Mouse (Mus musculus): ENCODE measurements at regions not wholly inside any gene's neighbourhood (a gene's known extent, or its start where the extent isn't known, plus 50 kb on each side); places are given as distances from the start of the nearest gene placed in this dataset.

DNA sequence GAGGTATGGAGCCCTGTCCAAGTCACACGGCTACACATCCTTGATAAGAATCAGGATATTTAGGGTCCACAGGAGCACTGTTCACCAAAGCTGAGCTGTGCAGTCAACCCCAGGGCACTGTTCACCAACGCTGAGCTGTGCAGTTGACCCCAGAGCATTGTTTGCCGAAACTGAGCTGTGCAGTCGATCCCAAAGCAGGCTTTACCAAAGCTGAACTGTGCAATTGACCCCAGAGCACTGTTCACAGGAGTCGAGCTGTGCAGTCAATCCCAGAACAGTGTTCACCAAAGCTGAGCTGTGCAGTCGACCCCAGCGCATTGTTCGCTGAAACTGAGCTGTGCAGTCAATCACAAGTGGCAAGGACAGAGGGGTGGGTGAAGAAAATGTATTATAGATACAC lies 236.0 kb downstream of the 3110018I06Rik start:
- Histone ChIP-seq H3K27me3 (replicated peaks) (no peaks in the 10 kb centered on the region), H3K27ac (replicated peaks) (no peak overlapping the region), H3K9me3 (replicated peaks) (no peaks in the 10 kb centered on the region), H3K4me2 (no peak overlapping the region), H3K9ac (replicated peaks) (no peak overlapping the region), H3K4me1 (peaks cover 15% of the 10 kb centered on the region; the same call in 1 of the 2 replicates), H3K36me3 (no peaks in the 10 kb centered on the region), H3K4me3 (replicated peaks) (no peak overlapping the region)
- WGBS, result 33% methylated on average over 8 of the region's 8 CpGs
- no peak for ATAC-seq (ENCODE audit: low FRiP score)

DNA sequence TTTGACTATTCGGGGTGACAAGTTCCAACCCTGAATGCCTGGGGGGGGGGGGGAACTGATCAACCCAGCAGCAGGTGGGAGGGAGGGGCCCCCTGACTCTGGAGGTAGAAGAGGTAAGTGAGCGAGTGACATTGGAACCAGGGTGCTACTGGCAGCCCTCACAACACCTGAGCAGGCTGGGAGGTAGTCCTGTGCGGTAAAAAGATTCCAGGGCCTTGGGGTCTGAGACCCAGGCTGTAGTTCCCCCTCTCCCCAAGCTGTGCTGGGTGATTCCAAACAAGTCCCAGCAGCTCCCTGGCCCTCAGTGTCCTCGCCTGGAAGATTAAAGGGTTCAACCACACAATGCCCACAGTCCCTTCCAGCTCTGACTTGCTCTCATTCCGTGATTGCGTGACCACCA lies 240.4 kb downstream of the 3110018I06Rik start:
- no peaks in the 10 kb centered on the region for H3K36me3 ChIP-seq
- H3K4me1 ChIP-seq, result peaks cover 8% of the 10 kb centered on the region; the same call in 1 of the 2 replicates
- H3K4me3 ChIP-seq (replicated peaks), result no peak overlapping the region
- no peak overlapping the region for H3K9ac ChIP-seq (replicated peaks)
- 83% methylated on average over 6 of the region's 6 CpGs for WGBS
- no peak overlapping the region for H3K27ac ChIP-seq (replicated peaks)
- H3K27me3 ChIP-seq (replicated peaks), result no peaks in the 10 kb centered on the region
- H3K9me3 ChIP-seq (replicated peaks), result no peaks in the 10 kb centered on the region
- H3K4me2 ChIP-seq, result no peak overlapping the region
- no peak for ATAC-seq (ENCODE audit: low FRiP score)

DNA sequence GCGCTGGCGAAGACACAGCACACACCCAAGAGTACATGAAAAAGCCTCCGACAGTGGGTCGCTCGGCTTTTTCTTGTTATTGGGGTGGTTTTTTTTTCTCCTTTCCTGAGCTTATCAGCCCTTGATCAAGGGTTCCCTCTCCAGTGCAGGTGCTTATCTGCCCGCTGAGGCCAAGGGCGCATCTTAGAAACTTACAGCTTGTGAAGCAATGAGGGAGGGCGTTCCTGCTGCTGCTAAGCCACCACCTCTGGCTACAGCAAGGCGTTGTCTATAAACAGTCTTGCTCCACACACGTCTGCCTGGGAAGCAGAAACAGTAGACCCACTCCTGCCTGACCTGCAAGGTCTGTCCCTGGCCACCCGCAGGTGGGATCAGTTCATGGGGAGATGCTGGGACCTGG lies 240.9 kb downstream of the 3110018I06Rik start:
- H3K4me3 ChIP-seq (replicated peaks), result no peak overlapping the region
- no peak for ATAC-seq (ENCODE audit: low FRiP score)
- H3K27me3 ChIP-seq (replicated peaks), result no peaks in the 10 kb centered on the region
- H3K36me3 ChIP-seq, result no peaks in the 10 kb centered on the region
- H3K4me1 ChIP-seq, result peaks cover 3% of the 10 kb centered on the region; the same call in 1 of the 2 replicates
- H3K9me3 ChIP-seq (replicated peaks), result no peaks in the 10 kb centered on the region
- WGBS, result 90% methylated on average over 11 of the region's 11 CpGs
- H3K4me2 ChIP-seq, result no peak overlapping the region
- no peak overlapping the region for H3K9ac ChIP-seq (replicated peaks)
- H3K27ac ChIP-seq (replicated peaks), result no peak overlapping the region

DNA sequence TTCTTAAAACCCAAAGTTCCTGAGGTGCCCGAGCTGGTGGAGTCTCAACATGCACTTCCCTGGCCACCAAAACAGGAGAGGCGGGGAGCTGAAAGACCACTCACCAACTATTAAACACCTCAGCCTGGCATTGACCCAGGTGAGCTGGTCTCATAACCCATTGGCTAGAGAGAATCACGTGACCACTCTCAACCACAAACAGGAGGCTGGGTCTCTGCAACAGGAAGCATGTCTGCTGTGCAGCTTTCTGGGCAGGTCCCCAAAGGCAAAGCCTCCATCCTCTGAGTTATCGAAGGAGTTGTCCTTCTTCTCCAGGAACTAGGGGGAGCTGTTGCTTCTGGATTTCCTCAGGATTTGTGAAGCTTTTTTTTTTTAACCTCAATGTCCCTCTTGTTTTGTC lies 242.5 kb downstream of the 3110018I06Rik start:
- H3K36me3 ChIP-seq, result no peaks in the 10 kb centered on the region
- H3K9ac ChIP-seq (replicated peaks), result no peak overlapping the region
- no peak overlapping the region for H3K4me2 ChIP-seq
- WGBS, result 84% methylated on average over 4 of the region's 4 CpGs
- no peak overlapping the region for H3K4me3 ChIP-seq (replicated peaks)
- no peak for ATAC-seq (ENCODE audit: low FRiP score)
- no peaks in the 10 kb centered on the region for H3K9me3 ChIP-seq (replicated peaks)
- no peak overlapping the region for H3K27ac ChIP-seq (replicated peaks)
- no peaks in the 10 kb centered on the region for H3K27me3 ChIP-seq (replicated peaks)
- H3K4me1 ChIP-seq, result no peaks in the 10 kb centered on the region

DNA sequence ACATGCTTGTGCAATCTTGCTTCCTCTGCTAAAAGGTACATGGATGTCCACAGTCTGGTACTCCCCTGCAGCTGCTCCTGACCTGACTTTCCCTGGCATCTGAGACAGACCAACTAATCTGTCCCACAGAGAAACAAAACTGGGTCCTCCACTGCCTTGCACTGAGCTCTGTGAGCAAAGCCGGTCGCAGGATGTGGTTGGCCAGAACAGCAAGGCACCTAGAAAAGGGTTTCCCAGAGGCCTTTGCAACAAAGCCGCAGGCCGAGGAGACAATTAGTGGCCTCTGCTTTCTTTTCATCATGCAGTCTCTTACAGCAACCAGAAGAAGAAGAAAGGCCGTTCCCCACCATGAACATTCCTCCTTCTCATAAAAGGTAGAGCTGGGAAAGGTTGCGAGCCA lies 246.1 kb downstream of the 3110018I06Rik start:
- Histone ChIP-seq H3K4me3 (replicated peaks) (no peak overlapping the region), H3K4me1 (no peaks in the 10 kb centered on the region), H3K9ac (replicated peaks) (no peak overlapping the region), H3K27ac (replicated peaks) (no peak overlapping the region), H3K4me2 (no peak overlapping the region), H3K36me3 (no peaks in the 10 kb centered on the region), H3K9me3 (replicated peaks) (no peaks in the 10 kb centered on the region), H3K27me3 (replicated peaks) (no peaks in the 10 kb centered on the region)
- no peak for ATAC-seq (ENCODE audit: low FRiP score)
- 85% methylated on average over 6 of the region's 6 CpGs for WGBS

DNA sequence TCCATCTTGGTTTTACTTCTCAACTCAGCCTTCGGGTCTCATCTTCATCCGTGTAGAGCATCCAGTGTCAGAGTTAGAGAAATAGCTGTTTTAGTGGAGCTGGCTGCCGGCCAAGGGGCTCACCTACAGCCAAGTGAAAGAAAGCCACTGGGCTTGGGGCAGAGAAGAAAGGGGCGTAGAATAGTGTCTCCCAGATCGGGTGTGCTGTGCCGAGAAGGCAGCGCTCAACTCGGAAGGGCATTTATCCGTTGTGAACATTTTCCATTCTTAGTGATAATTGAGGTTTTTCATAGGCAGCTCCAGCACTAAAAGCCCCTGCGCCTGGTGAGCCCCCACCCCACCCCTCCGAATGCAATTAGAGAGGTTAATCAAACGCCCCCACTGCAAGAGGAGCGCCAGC lies 254.2 kb downstream of the 3110018I06Rik start:
- no peaks in the 10 kb centered on the region for H3K27me3 ChIP-seq (replicated peaks)
- H3K4me1 ChIP-seq, result peaks cover 4% of the 10 kb centered on the region; the same call in 1 of the 2 replicates
- H3K36me3 ChIP-seq, result no peaks in the 10 kb centered on the region
- H3K4me3 ChIP-seq (replicated peaks), result no peak overlapping the region
- H3K9ac ChIP-seq (replicated peaks), result no peak overlapping the region
- H3K9me3 ChIP-seq (replicated peaks), result no peaks in the 10 kb centered on the region
- ATAC-seq (ENCODE audit: low FRiP score), result no peak
- H3K4me2 ChIP-seq, result no peak overlapping the region
- H3K27ac ChIP-seq (replicated peaks), result no peak overlapping the region
- 47% methylated on average over 13 of the region's 13 CpGs for WGBS

DNA sequence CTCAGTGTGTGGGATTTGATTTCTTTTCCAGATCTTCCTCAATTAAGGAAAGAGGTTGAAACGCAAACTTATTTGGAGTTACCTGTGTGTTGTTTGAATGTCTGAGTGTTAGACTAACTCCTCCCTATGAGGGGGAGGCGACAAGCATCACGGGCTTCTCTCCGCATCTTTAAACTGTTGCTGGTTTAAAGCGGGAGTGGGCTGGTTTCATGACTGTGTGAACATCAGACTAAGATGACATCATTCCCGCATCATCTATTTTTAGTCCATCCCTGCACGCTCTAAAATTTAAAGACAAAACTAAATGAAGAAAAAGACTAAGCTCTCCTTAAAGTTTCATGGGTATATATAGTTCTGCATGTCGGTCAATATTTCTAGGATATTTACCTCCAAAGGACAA lies 256.4 kb downstream of the 3110018I06Rik start:
- Histone ChIP-seq H3K4me3 (replicated peaks) (no peak overlapping the region), H3K4me2 (no peak overlapping the region), H3K9me3 (replicated peaks) (no peaks in the 10 kb centered on the region), H3K9ac (replicated peaks) (no peak overlapping the region), H3K4me1 (peaks cover 4% of the 10 kb centered on the region; the same call in 1 of the 2 replicates), H3K27me3 (replicated peaks) (no peaks in the 10 kb centered on the region), H3K27ac (replicated peaks) (no peak overlapping the region), H3K36me3 (no peaks in the 10 kb centered on the region)
- ATAC-seq (ENCODE audit: low FRiP score), result no peak
- 94% methylated on average over 8 of the region's 8 CpGs for WGBS

DNA sequence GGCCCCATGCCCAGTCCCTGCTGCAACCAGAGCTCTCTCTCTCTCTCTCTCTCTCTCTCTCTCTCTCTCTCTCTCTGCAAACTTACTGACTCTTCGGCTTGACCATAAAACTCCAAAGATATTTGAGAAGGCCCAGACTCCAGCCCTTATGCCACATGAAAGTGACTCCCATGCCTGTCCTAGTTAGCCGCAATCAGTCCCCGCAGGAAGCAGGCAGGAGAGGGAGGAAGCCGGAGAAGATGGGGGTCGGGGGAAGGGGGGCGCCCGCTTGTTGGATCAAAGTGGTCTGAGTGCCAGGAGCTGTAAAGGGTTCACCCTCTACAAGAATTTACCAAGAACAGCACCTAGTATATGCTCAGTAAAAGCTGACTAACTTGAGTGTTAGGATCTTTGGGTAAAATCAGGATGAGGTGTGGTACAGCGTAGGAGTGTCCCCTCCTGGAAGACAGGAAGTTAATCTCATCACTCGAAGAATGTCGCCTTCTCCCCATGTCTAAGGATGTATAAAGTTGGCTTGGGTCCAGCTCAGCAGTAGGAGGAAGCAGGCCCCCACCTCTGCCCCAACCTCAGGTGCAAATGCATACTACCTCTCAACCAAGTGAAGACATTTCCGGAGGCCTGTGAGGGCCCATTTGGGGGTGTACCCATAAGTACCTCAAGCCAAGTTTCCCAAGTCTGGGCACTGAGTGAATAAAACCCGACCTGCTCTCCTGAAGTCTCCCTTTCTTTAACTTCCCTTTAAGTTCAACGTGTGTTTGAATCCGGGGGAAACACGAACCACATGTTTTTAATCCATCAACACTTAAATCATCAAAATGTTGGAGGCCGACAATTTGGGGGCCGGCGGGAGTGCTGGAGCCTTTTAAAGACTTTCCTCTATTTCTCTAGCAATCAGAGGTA lies 254.7 kb downstream of the Bcl11b start:
- no peaks in the 10 kb centered on the region for H3K27me3 ChIP-seq (replicated peaks)
- H3K27ac ChIP-seq (replicated peaks), result no peak overlapping the region
- no peaks in the 10 kb centered on the region for H3K9me3 ChIP-seq (replicated peaks)
- H3K4me1 ChIP-seq, result no peaks in the 10 kb centered on the region
- no peak overlapping the region for H3K9ac ChIP-seq (replicated peaks)
- whole genome bisulfite sequencing, result 83% methylated on average over 18 of the region's 18 CpGs
- ATAC-seq (ENCODE audit: low FRiP score), result no peak
- no peak overlapping the region for H3K4me2 ChIP-seq
- H3K36me3 ChIP-seq, result no peaks in the 10 kb centered on the region
- H3K4me3 ChIP-seq (replicated peaks), result no peak overlapping the region

DNA sequence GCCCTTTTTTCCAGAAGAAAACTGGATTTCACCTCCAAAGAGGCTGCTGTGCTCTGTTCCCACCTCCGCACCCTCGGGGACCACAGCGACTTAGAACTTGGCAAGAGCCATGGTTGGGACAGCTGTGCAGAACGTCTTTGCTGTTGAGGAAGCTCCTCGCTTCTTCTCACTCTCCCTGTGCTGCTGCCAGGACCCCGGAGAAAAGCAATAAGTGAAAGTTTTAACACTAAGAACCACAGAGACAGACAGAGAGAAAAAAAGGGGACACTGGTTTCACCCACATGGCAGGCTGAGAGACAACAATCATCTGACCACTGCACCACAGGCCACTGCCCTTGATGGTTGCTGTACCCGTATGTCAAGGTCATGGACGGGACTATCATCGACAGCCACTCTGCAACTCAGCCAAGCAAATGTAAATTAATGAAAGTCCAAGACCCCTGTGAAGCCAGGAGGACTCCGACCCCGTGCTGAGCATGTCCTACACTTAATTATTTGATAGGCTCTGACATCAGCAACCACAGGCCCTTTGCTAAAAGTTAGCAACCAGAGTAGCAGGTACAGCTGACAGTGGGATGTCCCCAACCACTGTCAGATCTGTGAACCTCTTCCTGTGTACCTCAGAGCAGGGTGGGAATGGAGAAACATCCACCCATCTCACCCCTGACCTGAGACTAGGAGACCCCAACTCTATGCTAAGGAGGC lies 253.9 kb downstream of the Bcl11b start:
- H3K27me3 ChIP-seq (replicated peaks), result no peaks in the 10 kb centered on the region
- no peaks in the 10 kb centered on the region for H3K4me1 ChIP-seq
- H3K4me2 ChIP-seq, result no peak overlapping the region
- H3K27ac ChIP-seq (replicated peaks), result no peak overlapping the region
- no peak overlapping the region for H3K4me3 ChIP-seq (replicated peaks)
- H3K36me3 ChIP-seq, result no peaks in the 10 kb centered on the region
- ATAC-seq (ENCODE audit: low FRiP score), result no peak
- H3K9ac ChIP-seq (replicated peaks), result no peak overlapping the region
- H3K9me3 ChIP-seq (replicated peaks), result no peaks in the 10 kb centered on the region
- WGBS, result 89% methylated on average over 11 of the region's 11 CpGs

DNA sequence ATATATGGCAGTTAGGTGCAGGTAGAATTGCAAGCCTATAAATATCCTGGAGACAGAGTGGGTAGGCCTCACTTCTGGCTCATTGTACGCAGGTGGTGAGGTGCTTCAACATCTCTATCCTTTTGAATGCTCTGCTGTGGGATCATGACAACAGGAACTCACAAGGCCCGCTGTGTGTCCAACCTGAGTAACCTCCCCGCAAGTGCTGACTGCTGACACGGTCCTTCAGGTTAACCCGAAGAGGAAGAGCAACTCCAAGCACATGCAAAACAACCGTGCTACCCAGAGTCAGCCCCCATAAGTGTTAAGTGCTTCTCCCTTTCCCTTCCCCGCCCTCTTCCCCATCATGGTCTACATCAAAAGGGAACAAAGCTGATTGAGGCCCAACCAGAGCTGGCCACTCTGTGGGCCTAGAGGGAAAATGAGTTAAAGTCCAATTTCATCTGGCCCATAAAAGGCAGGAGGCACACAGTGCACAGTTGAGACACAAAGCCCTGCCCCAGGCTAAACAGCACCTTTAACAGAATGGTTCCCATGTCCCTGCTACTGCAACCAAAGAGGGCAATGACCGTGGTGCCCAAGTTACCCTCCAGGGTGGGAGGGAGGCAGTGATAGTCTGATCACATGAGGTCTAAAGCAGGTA lies 253.0 kb downstream of the Bcl11b start:
- 70% methylated on average over 8 of the region's 8 CpGs for WGBS
- H3K9me3 ChIP-seq (replicated peaks), result no peaks in the 10 kb centered on the region
- no peak overlapping the region for H3K27ac ChIP-seq (replicated peaks)
- ATAC-seq (ENCODE audit: low FRiP score), result no peak
- H3K36me3 ChIP-seq, result no peaks in the 10 kb centered on the region
- no peaks in the 10 kb centered on the region for H3K4me1 ChIP-seq
- no peak overlapping the region for H3K4me2 ChIP-seq
- no peaks in the 10 kb centered on the region for H3K27me3 ChIP-seq (replicated peaks)
- H3K9ac ChIP-seq (replicated peaks), result no peak overlapping the region
- H3K4me3 ChIP-seq (replicated peaks), result no peak overlapping the region

DNA sequence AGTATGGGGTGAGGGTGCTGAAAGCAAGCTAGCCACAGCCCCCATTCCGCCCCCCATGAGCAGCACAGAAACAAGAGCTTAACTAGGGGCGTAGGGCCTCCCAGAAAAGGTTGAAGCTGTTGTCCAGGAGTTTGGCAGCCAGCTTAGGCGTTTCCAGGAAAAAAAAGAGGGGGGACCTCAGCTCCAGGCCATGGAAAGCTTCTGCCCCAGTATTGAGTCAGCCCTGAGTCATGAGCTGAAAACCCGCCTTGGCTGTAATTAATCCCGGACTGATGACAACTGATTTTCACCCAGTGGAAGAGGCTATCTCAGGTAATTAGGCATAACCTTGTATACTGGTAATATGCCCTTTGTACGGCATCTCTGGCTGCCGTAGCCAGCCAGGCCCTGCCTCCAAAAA lies 251.3 kb downstream of the Bcl11b start:
- WGBS, result 71% methylated on average over 7 of the region's 7 CpGs
- H3K36me3 ChIP-seq, result no peaks in the 10 kb centered on the region
- no peaks in the 10 kb centered on the region for H3K27me3 ChIP-seq (replicated peaks)
- H3K9ac ChIP-seq (replicated peaks), result no peak overlapping the region
- H3K4me3 ChIP-seq (replicated peaks), result no peak overlapping the region
- no peak overlapping the region for H3K4me2 ChIP-seq
- no peak for ATAC-seq (ENCODE audit: low FRiP score)
- no peaks in the 10 kb centered on the region for H3K9me3 ChIP-seq (replicated peaks)
- H3K27ac ChIP-seq (replicated peaks), result no peak overlapping the region
- H3K4me1 ChIP-seq, result no peaks in the 10 kb centered on the region

DNA sequence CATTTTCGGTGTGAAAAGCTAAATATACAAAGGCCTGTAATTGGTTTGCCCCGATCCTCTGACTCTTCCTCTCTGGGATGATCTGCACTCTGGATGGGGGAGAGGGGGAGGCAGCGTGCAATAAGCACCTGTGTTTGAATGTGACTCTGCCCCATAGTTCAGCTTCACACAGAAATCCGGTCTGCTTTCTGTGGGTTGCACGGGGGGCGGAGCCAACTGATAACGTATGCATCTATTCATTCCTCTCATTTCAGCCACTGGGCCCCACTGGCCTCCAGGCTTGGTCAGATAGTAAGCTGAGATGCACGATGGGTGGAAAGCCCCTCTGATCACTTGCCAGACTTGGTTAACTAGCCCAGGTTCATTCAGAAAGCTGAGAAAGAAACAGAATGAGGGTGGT lies 250.8 kb downstream of the Bcl11b start:
- Histone ChIP-seq H3K9ac (replicated peaks) (no peak overlapping the region), H3K4me2 (no peak overlapping the region), H3K4me1 (no peaks in the 10 kb centered on the region), H3K27me3 (replicated peaks) (no peaks in the 10 kb centered on the region), H3K27ac (replicated peaks) (no peak overlapping the region), H3K9me3 (replicated peaks) (no peaks in the 10 kb centered on the region), H3K4me3 (replicated peaks) (no peak overlapping the region), H3K36me3 (no peaks in the 10 kb centered on the region)
- 44% methylated on average over 8 of the region's 8 CpGs for WGBS
- no peak for ATAC-seq (ENCODE audit: low FRiP score)

All from neural tube, embryonic 15.5 days (tissue).